8 mouse cellular contexts compared by ENCODE assay signal in the genomic region with DNA sequence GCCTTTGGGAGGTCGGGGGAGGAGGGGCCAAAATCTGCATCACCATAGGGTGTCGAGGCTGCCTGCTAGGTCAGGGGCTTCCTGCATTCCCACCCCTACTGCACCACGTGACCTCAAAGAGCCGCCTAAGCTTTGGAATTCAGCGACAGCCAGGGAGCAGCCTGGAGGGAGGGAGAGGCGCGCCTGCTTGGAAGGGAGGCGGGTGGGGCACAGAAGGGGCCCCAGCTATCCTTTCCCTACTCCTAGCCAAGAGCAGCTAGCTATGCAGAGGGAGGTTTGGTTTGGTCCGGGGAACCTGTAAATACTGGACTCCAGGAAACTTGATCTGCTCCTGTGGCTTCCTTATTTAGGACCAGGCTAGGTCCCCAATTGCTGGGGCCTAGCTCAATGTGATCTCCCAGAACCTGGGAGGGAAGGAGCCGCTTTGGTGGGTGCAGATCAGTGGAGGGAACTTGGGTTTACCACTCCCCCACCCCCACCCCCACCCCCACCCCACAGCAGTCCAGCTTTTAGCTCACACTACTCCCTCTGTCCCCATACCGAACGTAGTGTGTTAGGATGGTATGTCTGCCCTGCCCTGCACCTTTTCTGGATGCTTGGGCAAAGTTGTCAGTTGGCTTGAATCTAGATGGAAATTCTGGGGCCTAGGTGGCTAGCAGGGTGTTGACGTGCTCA. TPM values are rescaled to one million over a fixed set of nuclear protein-coding genes. Genes with fewer than 3 reads are reported as not detected.
DNase-seq lines count a peak whose midpoint lies in the region; ATAC-seq and TF ChIP-seq lines count a peak whose summit lies in the region.

No protein-coding gene starts in this region.

- H3K4me3 ChIP-seq in heart, embryonic 12.5 days, result 0 out of 2 replicates have a peak overlapping the region, but pooled peaks have one; percentile 1
- peak overlapping the region; percentile 2; the same call in 1 of the 2 replicates for H3K4me3 ChIP-seq in kidney, embryonic 16.5 days (ENCODE audit: low read length)
- peak overlapping the region; percentile 5; the same call in 1 of the 2 replicates for H3K4me3 ChIP-seq in testis, adult 2 months (ENCODE audit: control insufficient read depth, low read depth, low read length)

- peak; percentile 64 for DNase-seq in urinary bladder, postnatal 14 days (ENCODE audit: low spot score)
- DNase-seq in urinary bladder, postnatal 10 days (ENCODE audit: low spot score), result no peak
- peak; percentile 79 for DNase-seq in lung, postnatal 25 days (ENCODE audit: low spot score)
- DNase-seq in cerebellum, postnatal 4 days (ENCODE audit: low spot score in 2 of 2), result no peak

- H3K9me3 ChIP-seq in heart, embryonic 12.5 days (replicated peaks), result no peaks in the 10 kb centered on the region
- no peaks in the 10 kb centered on the region for H3K9me3 ChIP-seq in kidney, embryonic 16.5 days (ENCODE audit: low read length)

- peak; percentile 88 for ATAC-seq in heart, embryonic 12.5 days (ENCODE audit: insufficient number of reproducible peaks, low FRiP score)
- peak; percentile 92 for ATAC-seq in kidney, embryonic 16.5 days (ENCODE audit: low FRiP score, low TSS enrichment)
- no peak for ATAC-seq in megakaryocyte progenitor cell, adult 5-6 weeks (replicated peaks; ENCODE audit: poor library complexity)

- H3K36me3 ChIP-seq in heart, embryonic 12.5 days, result no peaks in the 10 kb centered on the region
- no peaks in the 10 kb centered on the region for H3K36me3 ChIP-seq in kidney, embryonic 16.5 days (ENCODE audit: insufficient read depth, low read length)
- H3K36me3 ChIP-seq in testis, adult 2 months (ENCODE audit: control insufficient read depth, insufficient read depth, low read length), result no peaks in the 10 kb centered on the region

- H3K27ac ChIP-seq in heart, embryonic 12.5 days (ENCODE audit: poor library complexity, severe bottlenecking), result peak overlapping the region; percentile 90
- peak overlapping the region; percentile 91 for H3K27ac ChIP-seq in kidney, embryonic 16.5 days (ENCODE audit: low read length)
- no peak overlapping the region for H3K27ac ChIP-seq in testis, adult 2 months (ENCODE audit: control insufficient read depth, insufficient read depth, low read depth, low read length)

- peaks cover 31% of the 10 kb centered on the region for H3K4me1 ChIP-seq in heart, embryonic 12.5 days (replicated peaks)
- peaks cover 47% of the 10 kb centered on the region for H3K4me1 ChIP-seq in kidney, embryonic 16.5 days (ENCODE audit: insufficient read depth, low read length)
- H3K4me1 ChIP-seq in testis, adult 2 months (ENCODE audit: control insufficient read depth, insufficient read depth, low read length), result peaks cover 15% of the 10 kb centered on the region

- TF ChIP-seq POLR2A in testis, adult 2 months (IDR thresholded peaks at IDR 0.05; ENCODE audit: control insufficient read depth, low read depth, low read length), result no peak

- no peak for TF ChIP-seq CTCF in testis, adult 2 months (IDR thresholded peaks at IDR 0.05; ENCODE audit: control insufficient read depth, insufficient read depth, insufficient replicate concordance, low read depth, low read length)

- WGBS in heart, embryonic 12.5 days, result 11% methylated on average over 13 of the region's 13 CpGs
- WGBS in kidney, embryonic 16.5 days, result 9% methylated on average over 13 of the region's 13 CpGs

- H3K9ac ChIP-seq in heart, embryonic 12.5 days, result peak overlapping the region; percentile 41
- peak overlapping the region; percentile 51; the same call in 1 of the 2 replicates for H3K9ac ChIP-seq in kidney, embryonic 16.5 days (replicated peaks; ENCODE audit: low read length)

- no peaks in the 10 kb centered on the region for H3K27me3 ChIP-seq in heart, embryonic 12.5 days (replicated peaks)
- H3K27me3 ChIP-seq in kidney, embryonic 16.5 days (ENCODE audit: insufficient read depth, low read length), result no peaks in the 10 kb centered on the region
- no peaks in the 10 kb centered on the region for H3K27me3 ChIP-seq in testis, adult 2 months (ENCODE audit: control insufficient read depth, insufficient read depth, low read length)

- peak overlapping the region; percentile 51 for H3K4me2 ChIP-seq in heart, embryonic 12.5 days
- peak overlapping the region; percentile 41 for H3K4me2 ChIP-seq in kidney, embryonic 16.5 days (replicated peaks; ENCODE audit: low read depth, low read length)

RNA-seq across cellular contexts. Expression of a gene that starts 6.3 kb away (rescaled TPM):
- 54.0 and 54.6 TPM in 2 replicates for polyA plus RNA-seq in heart, embryonic 12.5 days (2016; fragmentation: Nextera tagmentation; extraction: Ambion mirVana)
- 70.5 and 76.1 TPM in 2 replicates for polyA plus RNA-seq in kidney, embryonic 16.5 days (2015; fragmentation: Nextera tagmentation; extraction: Ambion mirVana)
- polyA plus RNA-seq in testis, adult 2 months (2012; rRNA removed), result 39.4 and 46.8 TPM in 2 replicates
- 40.3 and 42.1 TPM in 2 replicates for total RNA-seq in megakaryocyte progenitor cell, adult 5-6 weeks (2015)
- total RNA-seq in megakaryocyte progenitor cell, adult 5-6 weeks (2017), result 16.1 and 20.9 TPM in 2 replicates

RNA-seq across cellular contexts. Expression of a gene that starts 28.3 kb away (rescaled TPM):
- 0.19 and 0.22 TPM in 2 replicates for polyA plus RNA-seq in heart, embryonic 12.5 days (2016; fragmentation: Nextera tagmentation; extraction: Ambion mirVana)
- polyA plus RNA-seq in kidney, embryonic 16.5 days (2015; fragmentation: Nextera tagmentation; extraction: Ambion mirVana), result 0.17 and 0.22 TPM in 2 replicates
- 0.04 and 0.20 TPM in 2 replicates for polyA plus RNA-seq in testis, adult 2 months (2012; rRNA removed)
- total RNA-seq in megakaryocyte progenitor cell, adult 5-6 weeks (2015), result not detected in 2 replicates
- 0.03 TPM in 1 of 2 replicates, not detected in the other for total RNA-seq in megakaryocyte progenitor cell, adult 5-6 weeks (2017)

RNA-seq across cellular contexts. Expression of a gene that starts 58.5 kb away (rescaled TPM):
- 99.2 and 99.4 TPM in 2 replicates for polyA plus RNA-seq in heart, embryonic 12.5 days (2016; fragmentation: Nextera tagmentation; extraction: Ambion mirVana)
- 102 and 103 TPM in 2 replicates for polyA plus RNA-seq in kidney, embryonic 16.5 days (2015; fragmentation: Nextera tagmentation; extraction: Ambion mirVana)
- polyA plus RNA-seq in testis, adult 2 months (2012; rRNA removed), result 12.2 and 14.3 TPM in 2 replicates
- total RNA-seq in megakaryocyte progenitor cell, adult 5-6 weeks (2015), result 46.6 and 48.6 TPM in 2 replicates
- total RNA-seq in megakaryocyte progenitor cell, adult 5-6 weeks (2017), result 42.8 and 45.6 TPM in 2 replicates

Comparison
In these comparisons a context has a peak if more than half of its experiments do, and no peak if none do; other contexts are left out.
1. DNase-seq: peak in urinary bladder, postnatal 14 days (single experiment) and lung, postnatal 25 days (single experiment); none in urinary bladder, postnatal 10 days (single experiment) and cerebellum, postnatal 4 days (0 of 2).
2. Peak in every context shown above with its lines, with median percentiles within 50 percentile points of each other: H3K4me3 ChIP-seq.